Mouse (Mus musculus): ENCODE data around the gene Dll4.

The Dll4 gene

GRCm38 (mm10) chr2:119311544-119311943, 14.0 kb upstream of the Dll4 start:
- no peak for DNase-seq (ENCODE audit: extremely low spot score, low read depth, low spot score)

GRCm38 (mm10) chr2:119312380-119312958, 13.1 kb upstream of the Dll4 start:
- no peak for DNase-seq (ENCODE audit: extremely low spot score, low read depth, low spot score)

- no peak for DNase-seq (ENCODE audit: extremely low spot score, low read depth, low spot score)
Measured at GRCm38 (mm10) chr2:119313780-119314479, 11.7 kb upstream of the Dll4 start.

- DNase-seq (ENCODE audit: extremely low spot score, low read depth, low spot score) = no peak
Measured at GRCm38 (mm10) chr2:119314742-119315310, 10.8 kb upstream of the Dll4 start.

GRCm38 (mm10) chr2:119318043-119318710, 7.4 kb upstream of the Dll4 start:
- no peak for DNase-seq (ENCODE audit: extremely low spot score, low read depth, low spot score)

- no peak for DNase-seq (ENCODE audit: extremely low spot score, low read depth, low spot score)
Measured at GRCm38 (mm10) chr2:119320571-119320970, 5.0 kb upstream of the Dll4 start.

- DNase-seq (ENCODE audit: extremely low spot score, low read depth, low spot score) = no peak
Measured at GRCm38 (mm10) chr2:119321771-119322586, 3.6 kb upstream of the Dll4 start.

GRCm38 (mm10) chr2:119322587-119323300, 2.8 kb upstream of the Dll4 start:
- DNase-seq (ENCODE audit: extremely low spot score, low read depth, low spot score) = no peak

GRCm38 (mm10) chr2:119323866-119324575, 1.6 kb upstream of the Dll4 start:
- DNase-seq (ENCODE audit: extremely low spot score, low read depth, low spot score) = no peak

- no peak for DNase-seq (ENCODE audit: extremely low spot score, low read depth, low spot score)
Measured at GRCm38 (mm10) chr2:119324576-119325318, 837 bp upstream of the Dll4 start.

GRCm38 (mm10) chr2:119326161-119327101, 847 bp downstream of the Dll4 start:
- DNase-seq (ENCODE audit: extremely low spot score, low read depth, low spot score) = no peak

- DNase-seq (ENCODE audit: extremely low spot score, low read depth, low spot score) = no peak
Measured at GRCm38 (mm10) chr2:119327102-119327480, 1.5 kb downstream of the Dll4 start.

GRCm38 (mm10) chr2:119327942-119328526, 2.5 kb downstream of the Dll4 start:
- no peak for DNase-seq (ENCODE audit: extremely low spot score, low read depth, low spot score)

- DNase-seq (ENCODE audit: extremely low spot score, low read depth, low spot score) = no peak
Measured at GRCm38 (mm10) chr2:119328546-119328945, 3.0 kb downstream of the Dll4 start.

- DNase-seq (ENCODE audit: extremely low spot score, low read depth, low spot score) = no peak
Measured at GRCm38 (mm10) chr2:119329123-119329817, 3.7 kb downstream of the Dll4 start.

- DNase-seq (ENCODE audit: extremely low spot score, low read depth, low spot score) = no peak
Measured at GRCm38 (mm10) chr2:119330795-119331194, 5.2 kb downstream of the Dll4 start.

GRCm38 (mm10) chr2:119332177-119332661, 6.6 kb downstream of the Dll4 start:
- no peak for DNase-seq (ENCODE audit: extremely low spot score, low read depth, low spot score)
